Comparison of ENCODE assay signal across 8 mouse cellular contexts in the genomic region with DNA sequence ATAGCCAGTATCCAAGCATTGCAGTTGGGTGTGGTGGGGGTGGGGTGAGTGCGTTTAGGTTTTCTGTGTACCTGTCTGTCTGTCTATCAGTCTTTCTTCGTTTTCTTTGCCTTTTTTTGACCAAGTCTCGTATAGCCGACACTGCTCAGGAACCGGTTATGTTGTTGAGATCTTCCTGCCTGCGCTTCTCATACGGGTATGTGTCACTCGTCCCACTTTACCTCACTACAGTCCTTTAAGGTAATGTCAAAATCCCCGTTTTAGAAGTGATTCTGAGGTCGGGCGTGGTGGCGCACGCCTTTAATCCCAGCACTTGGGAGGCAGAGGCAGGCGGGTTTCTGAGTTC. TPM values are rescaled to one million over a fixed set of nuclear protein-coding genes. Genes with fewer than 3 reads are reported as not detected.
DNase-seq lines count a peak whose midpoint lies in the region; ATAC-seq and TF ChIP-seq lines count a peak whose summit lies in the region.

No protein-coding gene starts in this region.

- ATAC-seq in heart, embryonic 15.5 days (replicated peaks; ENCODE audit: insufficient number of reproducible peaks, insufficient read depth, low FRiP score, low read depth) = no peak
- peak; percentile 22 for ATAC-seq in Patski
- peak; percentile 66; the same call in 1 of the 2 replicates for ATAC-seq in hindbrain, embryonic 11.5 days (ENCODE audit: low FRiP score)
- no peak for ATAC-seq in midbrain, embryonic 11.5 days (ENCODE audit: low FRiP score)

- WGBS in heart, embryonic 15.5 days = 11% methylated on average over 14 of the region's 14 CpGs
- WGBS in hindbrain, embryonic 11.5 days = 12% methylated on average over 14 of the region's 14 CpGs
- WGBS in midbrain, embryonic 11.5 days = 15% methylated on average over 14 of the region's 14 CpGs

- CTCF ChIA-PET in Patski (lab: Charles Lee) = no interaction called here

- intact Hi-C loops in heart, postnatal 25 days (cut with DNase I) = loop anchor here (5.0 kb wide), 2 partner anchors 82 to 292 kb away; partner anchors contain the start of gene Nhsl1

- DNase-seq in heart, postnatal 25 days (ENCODE audit: low spot score) = no peak
- no peak for DNase-seq in Patski (ENCODE audit: low read depth, low spot score)
- DNase-seq in hindbrain, embryonic 11.5 days (ENCODE audit: low spot score) = no peak
- no peak for DNase-seq in midbrain, embryonic 11.5 days (ENCODE audit: low spot score, missing footprints)
- no peak for DNase-seq in left cerebral cortex, adult 18-20 months (ENCODE audit: low spot score in 2 of 2)
- DNase-seq in cerebellum, adult 8-10 months = no peak
- no peak for DNase-seq in right cerebral cortex, adult 18-20 months

- H3K36me3 ChIP-seq in heart, embryonic 15.5 days = no peaks in the 10 kb centered on the region
- H3K36me3 ChIP-seq in hindbrain, embryonic 11.5 days (ENCODE audit: control insufficient read depth, insufficient read depth, low read length) = no peaks in the 10 kb centered on the region
- no peaks in the 10 kb centered on the region for H3K36me3 ChIP-seq in midbrain, embryonic 11.5 days (ENCODE audit: control insufficient read depth, insufficient read depth, low read length)

- H3K27me3 ChIP-seq in heart, embryonic 15.5 days = no peaks in the 10 kb centered on the region
- H3K27me3 ChIP-seq in Patski = no peaks in the 10 kb centered on the region
- no peaks in the 10 kb centered on the region for H3K27me3 ChIP-seq in hindbrain, embryonic 11.5 days (ENCODE audit: control insufficient read depth, insufficient read depth, low read length)
- H3K27me3 ChIP-seq in midbrain, embryonic 11.5 days (ENCODE audit: control insufficient read depth, insufficient read depth, low read length) = no peaks in the 10 kb centered on the region

- peak overlapping the region; percentile 43 for H3K9ac ChIP-seq in heart, embryonic 15.5 days
- H3K9ac ChIP-seq in hindbrain, embryonic 11.5 days (ENCODE audit: low read depth, low read length) = 0 out of 2 replicates have a peak overlapping the region, but pooled peaks have one; percentile 21
- peak overlapping the region; percentile 70 for H3K9ac ChIP-seq in midbrain, embryonic 11.5 days (ENCODE audit: low read length)

- H3K4me1 ChIP-seq in heart, embryonic 15.5 days (replicated peaks) = peaks cover 6% of the 10 kb centered on the region; the same call in 1 of the 2 replicates
- no peaks in the 10 kb centered on the region for H3K4me1 ChIP-seq in hindbrain, embryonic 11.5 days (replicated peaks; ENCODE audit: control insufficient read depth, insufficient read depth, low read length)
- peaks cover 6% of the 10 kb centered on the region; the same call in 1 of the 2 replicates for H3K4me1 ChIP-seq in midbrain, embryonic 11.5 days (ENCODE audit: control insufficient read depth, insufficient read depth, low read length)

- no peak overlapping the region for H3K27ac ChIP-seq in heart, embryonic 15.5 days
- H3K27ac ChIP-seq in hindbrain, embryonic 11.5 days (ENCODE audit: low read depth, low read length) = no peak overlapping the region
- no peak overlapping the region for H3K27ac ChIP-seq in midbrain, embryonic 11.5 days (ENCODE audit: low read depth, low read length)

- no peaks in the 10 kb centered on the region for H3K9me3 ChIP-seq in heart, embryonic 15.5 days (replicated peaks)
- no peaks in the 10 kb centered on the region for H3K9me3 ChIP-seq in hindbrain, embryonic 11.5 days (ENCODE audit: control insufficient read depth, low read length)
- H3K9me3 ChIP-seq in midbrain, embryonic 11.5 days (ENCODE audit: control insufficient read depth, low read length) = no peaks in the 10 kb centered on the region

- in situ Hi-C loops in Patski (cut with MboI; ENCODE audit: low pct_unique_long_range_greater_than_20kb) = loop anchor here (5.0 kb wide), 2 partner anchors 87 to 292 kb away; no protein-coding TSS in a partner anchor

- peak overlapping the region; percentile 66 for H3K4me3 ChIP-seq in heart, embryonic 15.5 days
- peak overlapping the region; percentile 63 for H3K4me3 ChIP-seq in hindbrain, embryonic 11.5 days (ENCODE audit: low read depth, low read length)
- peak overlapping the region; percentile 77 for H3K4me3 ChIP-seq in midbrain, embryonic 11.5 days (ENCODE audit: low read depth, low read length)

- peak overlapping the region; percentile 72 for H3K4me2 ChIP-seq in heart, embryonic 15.5 days
- peak overlapping the region; percentile 32 for H3K4me2 ChIP-seq in hindbrain, embryonic 11.5 days (replicated peaks; ENCODE audit: low read depth, low read length)
- H3K4me2 ChIP-seq in midbrain, embryonic 11.5 days = peak overlapping the region; percentile 56

- no peak for TF ChIP-seq CTCF in Patski (IDR thresholded peaks at IDR 0.05)

- POLR2A ChIA-PET in Patski (lab: Charles Lee) = no interaction called here

RNA-seq across cellular contexts. Expression of gene Ccdc28a, which starts 0.6 kb away (rescaled TPM):
- polyA plus RNA-seq in heart, embryonic 15.5 days (2015; fragmentation: Nextera tagmentation; extraction: Ambion mirVana) = 7.9 and 9.7 TPM in 2 replicates
- 10 to 100 TPM; 10.0 to 14.3 TPM for total RNA-seq in heart, postnatal 25 days (2021)
- polyA plus RNA-seq in Patski (2021) = 25.0 TPM
- 7.0 and 8.5 TPM in 2 replicates for polyA plus RNA-seq in hindbrain, embryonic 11.5 days (2014; fragmentation: Nextera tagmentation; extraction: Ambion mirVana)
- polyA plus RNA-seq in midbrain, embryonic 11.5 days (2014; fragmentation: Nextera tagmentation; extraction: Ambion mirVana) = 6.4 and 7.0 TPM in 2 replicates
- total RNA-seq in left cerebral cortex, adult 18-20 months (2021) = 10 to 100 TPM; 38.0 to 38.1 TPM

RNA-seq across cellular contexts. Expression of gene Ect2l, which starts 24.7 kb away (rescaled TPM):
- 0.21 and 0.58 TPM in 2 replicates for polyA plus RNA-seq in heart, embryonic 15.5 days (2015; fragmentation: Nextera tagmentation; extraction: Ambion mirVana)
- not detected for total RNA-seq in heart, postnatal 25 days (2021)
- not detected for polyA plus RNA-seq in Patski (2021)
- 0.12 TPM in 1 of 2 replicates, not detected in the other for polyA plus RNA-seq in hindbrain, embryonic 11.5 days (2014; fragmentation: Nextera tagmentation; extraction: Ambion mirVana)
- 0.22 TPM in 2 replicates for polyA plus RNA-seq in midbrain, embryonic 11.5 days (2014; fragmentation: Nextera tagmentation; extraction: Ambion mirVana)
- total RNA-seq in left cerebral cortex, adult 18-20 months (2021) = under 1 TPM; 0.23 to 0.30 TPM

Comparison
In these comparisons a context has a peak if more than half of its experiments do, and no peak if none do; other contexts are left out.
1. ATAC-seq: peak in Patski (single experiment) and hindbrain, embryonic 11.5 days (single experiment); none in heart, embryonic 15.5 days (single experiment) and midbrain, embryonic 11.5 days (single experiment).
2. Peak in every context shown above with its lines, with median percentiles within 50 percentile points of each other: H3K4me2 ChIP-seq, H3K4me3 ChIP-seq and H3K9ac ChIP-seq.